Mouse (Mus musculus): ENCODE data around the gene Gm6871. TPM values are rescaled to one million over a fixed set of nuclear protein-coding genes. Genes with fewer than 3 reads are reported as not detected.
A peak's percentile ranks its signal among the peaks of the same experiment; 100 is the strongest.
"Not testable (repeated sequence)": the region's sequence is repeated elsewhere in the genome, so short reads cannot be mapped to it uniquely, and the experiment has no call there.

Gm6871 gene
- polyA plus RNA-seq, 1 experiment from 2014 or later: not detected

GRCm38 (mm10) chr7:41500151-41500934 is 73.1 kb downstream of the Gm6871 start:
- peaks cover 17% of the 10 kb centered on the region; the same call in 1 of the 2 replicates for H3K9me3 ChIP-seq
- 21% methylated on average over 22 of the region's 22 CpGs for WGBS
- H3K27me3 ChIP-seq (ENCODE audit: insufficient read depth, poor library complexity, severe bottlenecking): no peaks in the 10 kb centered on the region
- H3K27ac ChIP-seq: no peak overlapping the region
- peak; percentile 30 for DNase-seq (ENCODE audit: low spot score)
- peaks cover 5% of the 10 kb centered on the region for H3K36me3 ChIP-seq
- peak overlapping the region; percentile 63 for H3K4me3 ChIP-seq
- H3K4me1 ChIP-seq (replicated peaks): no peaks in the 10 kb centered on the region

- Histone ChIP-seq H3K4me3 (peak within 1 kb of the TSS; percentile 63), H3K27me3 (ENCODE audit: insufficient read depth, poor library complexity, severe bottlenecking) (no peaks in the 10 kb centered on the region), H3K4me1 (replicated peaks) (no peaks in the 10 kb centered on the region), H3K9me3 (peaks cover 25% of the 10 kb centered on the region), H3K36me3 (peaks cover 14% of the 10 kb centered on the region), H3K27ac (peak within 1 kb of the TSS; percentile 83)
- WGBS: under 1% methylated on average over 18 of the region's 18 CpGs
- peak; percentile 85 for DNase-seq (ENCODE audit: low spot score)
These were observed 73.9 kb downstream of the Gm6871 start, which contains the start of the genes Gm20449 and AW146154 for GRCm38 (mm10) chr7:41499389-41500049. TSS of gene Gm20449 (minus strand) at chr7:41499417. TSS of gene AW146154 (minus strand) at chr7:41499890.

GRCm38 (mm10) chr7:41499018-41499388 is 74.5 kb downstream of the Gm6871 start:
- Histone ChIP-seq H3K36me3 (peaks cover 18% of the 10 kb centered on the region), H3K4me3 (peak overlapping the region; percentile 63), H3K27ac (peak overlapping the region; percentile 83), H3K9me3 (peaks cover 31% of the 10 kb centered on the region)
- WGBS: under 1% methylated on average over 6 of the region's 6 CpGs
- H3K27me3 ChIP-seq (ENCODE audit: insufficient read depth, poor library complexity, severe bottlenecking); H3K4me1 ChIP-seq (replicated peaks); DNase-seq (ENCODE audit: low spot score): not testable (repeated sequence)

- not testable (repeated sequence) for DNase-seq (ENCODE audit: low spot score); H3K27me3 ChIP-seq (ENCODE audit: insufficient read depth, poor library complexity, severe bottlenecking); H3K4me1 ChIP-seq (replicated peaks); H3K27ac ChIP-seq
- Histone ChIP-seq H3K36me3 (peaks cover 18% of the 10 kb centered on the region), H3K4me3 (peak overlapping the region; percentile 63), H3K9me3 (peaks cover 36% of the 10 kb centered on the region)
- WGBS: 79% methylated on average over 4 of the region's 4 CpGs
These were observed 75.0 kb downstream of the Gm6871 start for GRCm38 (mm10) chr7:41498464-41498863.

DNA sequence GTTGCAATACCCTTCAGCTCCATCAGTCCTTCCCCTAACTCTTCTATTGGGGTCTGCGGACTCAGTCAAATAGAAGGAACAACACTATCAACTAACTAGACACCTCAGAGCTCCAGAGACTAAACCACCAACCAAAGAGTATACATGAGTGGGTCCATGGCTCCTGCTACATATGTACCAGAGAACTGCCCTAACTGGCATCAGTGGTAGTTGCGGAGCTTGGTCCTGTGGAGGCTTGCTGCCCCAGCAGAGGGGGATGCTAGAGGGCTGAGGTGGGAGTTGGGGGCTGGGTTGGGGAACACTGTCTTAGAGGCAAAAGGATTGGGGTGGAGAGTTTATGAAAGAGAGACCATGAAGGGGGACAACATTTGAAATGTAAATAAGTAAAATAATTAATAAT is 75.6 kb downstream of the Gm6871 start:
- 98% methylated on average over 2 of the region's 2 CpGs for WGBS
- no peak overlapping the region for H3K27ac ChIP-seq
- no peak for DNase-seq (ENCODE audit: low spot score)

More for the DNA sequence above, 75.6 kb downstream of the Gm6871 start:
- Histone ChIP-seq H3K36me3 (peaks cover 18% of the 10 kb centered on the region), H3K4me3 (no peak overlapping the region), H3K27me3 (ENCODE audit: insufficient read depth, poor library complexity, severe bottlenecking) (no peaks in the 10 kb centered on the region), H3K9me3 (peaks cover 40% of the 10 kb centered on the region), H3K4me1 (replicated peaks) (no peaks in the 10 kb centered on the region)

Other genes starting within 250 kb of the Gm6871 start
- 8.6 and 12.2 TPM in 2 replicates for gene AI987944, start 180.3 kb downstream of the Gm6871 start, polyA plus RNA-seq (2016; fragmentation: Nextera tagmentation; extraction: Ambion mirVana)
- 0.15 and 0.17 TPM in 2 replicates for gene Vmn2r57, start 125.0 kb downstream of the Gm6871 start, polyA plus RNA-seq (2016; fragmentation: Nextera tagmentation; extraction: Ambion mirVana)
- 0.05 TPM in 1 of 2 replicates, not detected in the other for gene Gm20449, start 74.2 kb downstream of the Gm6871 start, polyA plus RNA-seq (2016; fragmentation: Nextera tagmentation; extraction: Ambion mirVana)
- 7.7 and 11.3 TPM in 2 replicates for gene AW146154, start 73.8 kb downstream of the Gm6871 start, polyA plus RNA-seq (2016; fragmentation: Nextera tagmentation; extraction: Ambion mirVana)
- gene 2610021A01Rik, start 25.6 kb upstream of the Gm6871 start, polyA plus RNA-seq (2016; fragmentation: Nextera tagmentation; extraction: Ambion mirVana): 10.2 and 13.8 TPM in 2 replicates
- 9.7 and 13.8 TPM in 2 replicates for gene Zfp788, start 59.5 kb upstream of the Gm6871 start, polyA plus RNA-seq (2016; fragmentation: Nextera tagmentation; extraction: Ambion mirVana)